Mouse (Mus musculus): ENCODE data around the gene Slc39a13. TPM values are rescaled to one million over a fixed set of nuclear protein-coding genes. Genes with fewer than 3 reads are reported as not detected.
A peak's percentile ranks its signal among the peaks of the same experiment; 100 is the strongest.

Gene Slc39a13
- total RNA-seq, 2 experiments from 2014 or later = 30.1 to 32.3 TPM

DNA sequence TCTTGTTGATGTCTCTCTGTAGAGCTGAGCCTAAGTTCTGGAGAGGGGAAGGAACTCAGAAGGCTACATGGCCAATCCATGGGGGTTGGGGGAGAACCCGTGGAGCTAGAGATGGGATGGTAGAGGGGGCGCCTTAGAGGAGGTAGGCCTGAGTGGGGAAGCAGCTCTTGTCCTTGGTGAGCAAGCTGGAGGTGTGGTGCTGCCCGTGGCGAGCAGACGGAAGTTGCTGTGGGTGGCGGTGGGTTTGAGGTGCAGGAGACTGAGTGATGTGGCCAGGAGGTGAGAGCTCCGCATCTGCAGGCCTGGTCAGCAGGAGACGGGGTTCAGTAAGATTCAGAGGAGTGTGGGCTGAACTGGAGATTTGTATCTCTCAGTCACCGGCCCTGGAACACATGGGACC, 17.2 kb upstream of the Slc39a13 start:
- H3K27ac ChIP-seq = no peak overlapping the region
- no peak for TF ChIP-seq CTCF (IDR thresholded peaks at IDR 0.05)
- DNase-seq (ENCODE audit: extremely low spot score in 1 of 2, low spot score in 2 of 2) = no peak
- no peak overlapping the region for H3K4me3 ChIP-seq
- intact Hi-C loops (cut with DNase I) = no loop called here

DNA sequence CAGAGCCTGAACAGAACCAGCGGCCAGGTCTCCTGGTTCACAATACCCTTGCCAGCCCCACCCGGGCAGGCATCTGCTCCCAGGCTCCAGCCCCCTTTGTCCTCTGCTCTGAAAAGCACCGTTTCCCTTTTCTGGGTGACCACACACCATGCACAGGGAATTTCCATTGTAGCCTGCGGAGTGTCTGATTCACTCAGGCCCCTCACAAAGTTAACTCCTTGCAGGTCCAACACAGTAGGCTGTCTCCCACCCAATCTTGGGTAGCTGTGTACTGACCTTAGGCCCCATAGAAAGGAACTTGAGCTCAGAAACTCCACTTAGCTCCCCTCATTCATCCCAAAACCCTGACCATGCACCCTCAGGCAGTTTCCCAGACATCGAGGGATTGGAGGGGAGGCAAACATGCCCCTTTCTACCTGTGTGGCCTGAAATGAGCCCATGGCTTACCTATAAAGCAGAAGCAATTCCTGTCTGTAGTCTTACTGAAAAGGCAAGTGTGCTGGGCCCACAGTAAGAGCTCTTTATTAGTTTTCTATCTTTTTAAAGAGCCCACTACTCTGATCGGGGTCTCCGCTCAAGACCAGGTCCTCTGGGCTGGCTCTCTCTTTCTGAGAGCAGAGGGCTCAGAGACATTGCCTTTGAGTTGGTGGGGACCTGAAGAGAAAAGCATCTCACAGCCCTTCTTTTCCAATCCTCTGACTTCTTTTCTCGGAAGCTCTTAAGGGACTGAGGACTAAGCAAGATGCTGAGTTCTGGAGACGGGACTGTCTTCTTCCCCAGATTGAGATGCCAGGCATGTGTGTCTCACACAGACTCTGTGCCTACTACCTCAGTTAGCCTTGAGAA, 16.4 kb upstream of the Slc39a13 start:
- no peak for DNase-seq (ENCODE audit: extremely low spot score in 1 of 2, low spot score in 2 of 2)
- intact Hi-C loops (cut with DNase I) = no loop called here
- H3K4me3 ChIP-seq = no peak overlapping the region
- TF ChIP-seq CTCF (IDR thresholded peaks at IDR 0.05) = no peak
- H3K27ac ChIP-seq = no peak overlapping the region

DNA sequence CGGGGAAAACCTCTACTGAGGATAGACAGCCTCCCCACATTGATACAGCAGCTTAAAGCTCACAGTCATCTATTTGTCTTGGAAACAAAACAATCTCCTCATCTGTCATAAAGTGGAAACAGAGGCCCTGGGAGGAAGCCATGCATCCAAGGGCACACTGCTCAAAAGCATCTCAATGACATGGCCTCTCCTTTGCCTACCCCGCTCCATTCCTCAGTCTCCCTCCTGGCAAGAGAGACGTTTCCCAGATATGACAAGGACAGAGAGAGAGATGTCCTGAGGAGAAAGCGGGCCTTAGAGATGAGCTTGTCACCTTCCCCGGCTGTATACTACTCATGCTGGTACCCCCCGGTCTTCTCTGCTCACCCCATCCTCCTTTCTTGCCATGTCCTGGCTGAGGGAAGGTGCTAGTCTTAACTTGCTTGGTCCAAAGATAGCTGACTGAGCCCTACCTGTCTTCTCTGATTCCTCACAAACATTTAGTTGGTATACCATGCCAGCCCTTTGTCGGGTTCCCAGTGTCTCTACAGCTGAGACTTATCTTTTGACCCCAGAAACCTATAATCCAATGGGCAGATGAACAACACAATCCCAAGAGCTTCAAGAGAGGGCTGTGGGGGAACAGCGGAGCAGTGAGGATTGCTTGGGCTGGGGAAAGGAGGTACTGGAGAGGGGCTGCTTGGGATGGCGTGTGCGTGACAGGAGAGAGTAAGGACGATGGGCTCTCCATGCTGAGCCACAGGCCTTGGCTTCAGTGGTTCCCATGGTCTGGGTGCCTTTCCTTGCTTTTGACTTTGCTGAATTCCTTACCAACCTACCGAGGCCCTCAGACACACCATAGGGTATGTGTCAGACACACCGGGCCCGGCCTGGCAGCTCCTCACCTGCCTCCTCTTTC, 15.5 kb upstream of the Slc39a13 start:
- no peak for DNase-seq (ENCODE audit: extremely low spot score in 1 of 2, low spot score in 2 of 2)
- Histone ChIP-seq H3K4me3 (no peak overlapping the region), H3K27ac (no peak overlapping the region)
- TF ChIP-seq CTCF (IDR thresholded peaks at IDR 0.05) = no peak
- intact Hi-C loops (cut with DNase I) = no loop called here

DNA sequence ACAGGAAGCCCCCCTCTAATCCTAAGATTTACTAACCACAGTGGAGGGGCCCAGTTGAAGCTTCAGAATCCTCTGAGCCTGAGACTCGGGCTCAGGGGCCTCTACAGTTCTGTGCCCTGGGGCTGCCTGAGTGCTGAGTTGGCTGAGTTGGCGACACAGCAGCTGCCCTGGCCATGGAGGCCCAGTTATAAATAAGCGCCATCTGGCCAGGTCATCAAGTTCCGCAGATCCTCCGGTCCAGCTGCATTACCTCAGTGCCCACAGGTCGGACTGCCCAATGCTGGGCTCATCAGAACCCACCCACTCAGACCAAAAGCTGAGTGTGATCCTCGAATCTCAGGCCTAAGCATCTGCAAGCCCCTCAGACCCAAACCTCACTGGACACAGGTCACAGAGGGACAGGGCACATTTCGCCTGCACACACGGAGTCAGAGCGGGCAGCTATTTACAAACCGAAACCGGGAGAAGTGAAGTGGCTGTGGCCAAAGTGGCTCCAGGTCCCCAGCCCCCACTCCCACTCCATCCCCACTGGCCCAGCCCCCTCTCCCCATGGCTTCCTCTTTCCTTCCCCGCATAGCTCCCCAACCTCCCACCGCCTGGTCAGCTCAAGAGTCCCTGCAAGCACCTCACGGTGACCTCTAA, 14.1 kb upstream of the Slc39a13 start:
- no peak overlapping the region for H3K4me3 ChIP-seq
- intact Hi-C loops (cut with DNase I) = no loop called here
- TF ChIP-seq CTCF (IDR thresholded peaks at IDR 0.05) = no peak
- H3K27ac ChIP-seq = peak overlapping the region; percentile 55; the same call in 1 of the 2 replicates
- DNase-seq (ENCODE audit: extremely low spot score in 1 of 2, low spot score in 2 of 2) = no peak

DNA sequence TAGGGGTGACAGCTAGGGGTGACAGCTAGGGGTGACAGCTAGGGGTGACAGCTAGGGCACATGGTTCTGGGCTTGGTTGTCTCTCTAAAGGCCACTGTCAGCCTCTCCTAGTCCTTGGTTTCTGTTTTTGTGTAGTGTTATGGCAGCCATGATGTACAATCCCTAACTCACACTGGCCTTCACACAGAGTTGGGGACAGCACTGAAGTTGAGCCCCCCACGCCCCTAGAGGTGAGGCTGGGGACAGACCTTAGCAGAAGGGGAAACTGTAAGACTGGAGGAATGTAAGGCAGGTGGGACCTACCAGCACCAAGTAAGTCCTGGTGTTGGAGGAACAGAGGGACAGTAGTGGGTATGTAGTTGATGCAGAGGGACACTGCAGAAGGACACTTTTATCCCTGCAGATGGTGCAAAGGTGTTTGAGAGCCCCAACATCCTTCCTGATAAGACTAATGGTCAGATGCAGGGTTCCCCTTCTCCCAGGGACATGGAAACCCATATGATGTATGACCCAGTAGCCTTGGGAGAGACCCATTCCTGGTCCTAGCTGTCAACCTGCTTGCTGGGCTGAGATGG, 13.2 kb upstream of the Slc39a13 start:
- Histone ChIP-seq H3K27ac (peak overlapping the region; percentile 55), H3K4me3 (no peak overlapping the region)
- no peak for TF ChIP-seq CTCF (IDR thresholded peaks at IDR 0.05)
- no peak for DNase-seq (ENCODE audit: extremely low spot score in 1 of 2, low spot score in 2 of 2)
- intact Hi-C loops (cut with DNase I) = no loop called here

DNA sequence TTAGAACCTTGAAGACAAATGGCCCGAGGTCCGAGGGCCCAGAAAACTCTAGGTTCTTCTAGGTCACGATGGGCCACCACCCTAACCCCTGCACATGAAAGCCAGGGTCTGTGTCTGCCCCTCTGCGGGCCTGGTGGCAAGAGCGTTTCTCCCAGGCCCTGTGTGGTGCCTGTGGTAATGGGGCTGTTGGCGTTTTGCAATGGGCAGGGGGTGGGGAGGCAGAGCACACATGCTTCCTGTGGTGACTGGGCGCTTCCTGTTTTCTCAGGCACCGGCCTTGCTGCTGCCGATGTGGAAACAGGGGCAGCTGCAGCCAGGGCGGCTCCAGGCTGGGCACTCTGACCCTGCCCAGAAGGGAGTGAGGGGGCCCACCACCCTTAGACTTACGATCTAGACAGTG, 12.6 kb upstream of the Slc39a13 start:
- TF ChIP-seq CTCF (IDR thresholded peaks at IDR 0.05) = no peak
- H3K4me3 ChIP-seq = no peak overlapping the region
- intact Hi-C loops (cut with DNase I) = no loop called here
- DNase-seq (ENCODE audit: extremely low spot score in 1 of 2, low spot score in 2 of 2) = no peak
- H3K27ac ChIP-seq = peak overlapping the region; percentile 57

DNA sequence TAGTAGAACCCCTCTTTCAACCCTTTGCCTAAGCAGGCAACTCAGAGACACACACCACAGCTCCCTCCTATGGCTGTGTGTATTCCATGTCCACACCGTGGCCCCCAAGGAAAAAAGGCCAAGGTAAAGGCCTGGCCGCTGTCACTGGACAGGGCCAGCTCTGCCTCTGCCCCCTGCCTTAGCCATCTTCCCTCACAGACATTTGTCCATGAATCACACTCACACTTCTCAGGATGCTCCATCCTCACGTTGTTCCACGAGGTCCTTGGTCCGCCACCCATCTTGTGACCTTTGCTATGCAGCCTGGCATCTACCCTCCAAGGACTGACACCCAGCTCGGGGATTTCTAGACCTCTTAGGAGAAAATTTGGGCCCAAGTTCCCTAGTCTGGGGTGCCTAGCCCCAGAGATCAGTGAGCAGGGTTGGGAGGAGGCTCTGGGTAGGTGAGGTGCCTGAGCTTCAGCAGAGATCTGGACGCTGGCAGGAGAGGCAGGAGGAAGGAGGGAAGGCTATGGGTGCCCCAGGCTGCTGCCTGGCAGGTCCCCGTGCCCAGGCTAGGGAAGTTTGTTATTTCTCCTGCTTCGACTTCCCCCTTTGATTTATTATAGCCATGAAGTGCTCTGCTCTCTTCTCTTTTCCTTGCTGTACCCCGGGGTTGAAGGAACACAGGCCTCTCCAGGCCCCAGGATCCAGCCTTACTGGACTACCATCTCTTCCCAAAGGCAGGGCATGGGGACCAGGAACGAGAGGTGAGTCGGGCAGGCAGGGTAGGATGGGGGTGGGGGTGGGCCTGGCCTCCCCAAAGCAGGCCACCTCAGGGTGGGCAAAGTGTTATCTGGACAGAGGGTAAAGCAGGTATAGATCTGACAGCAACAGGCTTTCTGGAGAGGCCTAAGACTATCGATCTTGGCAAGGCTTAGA, 11.8 kb upstream of the Slc39a13 start, which contains the start of gene Spi1:
Spi1 (plus strand) TSS at position 616 of the 921 bp plus-strand sequence.
- intact Hi-C loops (cut with DNase I) = no loop called here
- no peak for TF ChIP-seq CTCF (IDR thresholded peaks at IDR 0.05)
- DNase-seq (ENCODE audit: extremely low spot score in 1 of 2, low spot score in 2 of 2) = no peak
- H3K27ac ChIP-seq = peak within 1 kb of the TSS; percentile 57
- no peak within 1 kb of the TSS for H3K4me3 ChIP-seq

DNA sequence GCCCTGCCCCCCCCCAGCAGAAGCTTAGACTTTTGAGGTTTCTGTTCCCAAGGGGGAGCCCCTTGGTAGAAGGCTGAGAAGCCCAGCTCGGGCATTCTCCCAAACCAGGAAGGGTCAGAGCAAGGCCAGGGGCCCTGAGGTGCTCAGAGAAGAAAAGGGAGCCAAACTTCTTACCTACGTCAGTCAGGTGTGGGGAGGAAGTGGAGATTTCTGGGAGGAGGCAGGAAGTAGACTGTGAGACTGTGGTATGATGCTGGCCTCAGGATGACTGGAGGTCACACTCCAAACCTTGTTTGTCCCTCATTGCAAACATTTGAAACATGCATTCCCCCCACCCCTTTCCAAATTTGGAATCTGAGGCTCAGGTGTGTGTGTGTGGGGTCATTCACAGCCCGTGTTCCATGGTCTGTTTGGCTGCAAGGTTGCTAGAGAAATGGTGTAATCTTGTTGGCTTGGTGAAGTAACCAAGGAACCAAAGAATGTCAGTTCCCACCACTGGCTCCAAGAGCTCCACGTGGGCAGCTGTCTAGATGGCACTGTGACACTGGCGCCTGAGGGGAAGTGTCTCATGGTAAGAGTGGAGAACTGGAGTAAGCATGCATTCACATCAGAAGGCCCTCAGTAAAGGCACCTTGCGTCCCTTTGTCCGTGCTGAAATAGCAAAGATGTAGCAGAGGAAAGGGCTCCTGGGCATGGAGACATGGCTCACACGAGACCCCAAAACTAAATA, 10.7 kb upstream of the Slc39a13 start:
- H3K4me3 ChIP-seq = no peak overlapping the region
- DNase-seq (ENCODE audit: extremely low spot score in 1 of 2, low spot score in 2 of 2) = no peak
- intact Hi-C loops (cut with DNase I) = no loop called here
- H3K27ac ChIP-seq = no peak overlapping the region
- TF ChIP-seq CTCF (IDR thresholded peaks at IDR 0.05) = no peak

DNA sequence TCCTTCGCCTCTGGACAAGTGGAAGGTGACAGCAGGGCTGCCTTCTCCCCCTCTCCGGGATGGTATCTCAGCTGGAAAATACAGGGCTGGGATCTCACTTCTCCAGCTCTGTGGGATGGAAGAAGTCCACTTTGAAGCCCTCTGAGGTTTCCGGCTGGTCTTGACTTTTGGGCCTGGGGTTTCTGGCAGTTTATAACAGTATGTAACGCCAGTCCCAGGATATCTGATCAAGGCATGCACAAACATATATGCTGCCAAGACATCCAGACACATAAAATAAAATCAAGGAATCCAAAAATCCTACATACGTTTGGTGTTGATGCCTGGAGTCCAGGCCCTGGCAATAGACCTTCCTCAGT, 8.8 kb upstream of the Slc39a13 start:
- intact Hi-C loops (cut with DNase I) = no loop called here
- no peak for DNase-seq (ENCODE audit: extremely low spot score in 1 of 2, low spot score in 2 of 2)
- Histone ChIP-seq H3K4me3 (peak overlapping the region; percentile 46), H3K27ac (no peak overlapping the region)
- TF ChIP-seq CTCF (IDR thresholded peaks at IDR 0.05) = no peak
